Mouse (Mus musculus): ENCODE results near the gene Fbxo44.

GRCm38 (mm10) chr4:148128672-148129071 lies 31.6 kb downstream of the Fbxo44 start:
- TF ChIP-seq USF1 (IDR thresholded peaks at IDR 0.05; ENCODE audit: low read depth) (no peak), POLR2A (IDR thresholded peaks at IDR 0.05; ENCODE audit: insufficient read length, low read depth) (no peak), POLR2AphosphoS2 (IDR thresholded peaks at IDR 0.05; ENCODE audit: insufficient read length, low read depth) (no peak), TCF12 (IDR thresholded peaks at IDR 0.05; ENCODE audit: insufficient read depth, poor library complexity, severe bottlenecking) (no peak)

Data from myocyte (in vitro differentiated cells).